Mouse (Mus musculus): ENCODE data around the gene Hook2. TPM values are rescaled to one million over a fixed set of nuclear protein-coding genes. Genes with fewer than 3 reads are reported as not detected.

The Hook2 gene
- polyA plus RNA-seq, 1 experiment from 2014 or later = 39.8 TPM

DNA sequence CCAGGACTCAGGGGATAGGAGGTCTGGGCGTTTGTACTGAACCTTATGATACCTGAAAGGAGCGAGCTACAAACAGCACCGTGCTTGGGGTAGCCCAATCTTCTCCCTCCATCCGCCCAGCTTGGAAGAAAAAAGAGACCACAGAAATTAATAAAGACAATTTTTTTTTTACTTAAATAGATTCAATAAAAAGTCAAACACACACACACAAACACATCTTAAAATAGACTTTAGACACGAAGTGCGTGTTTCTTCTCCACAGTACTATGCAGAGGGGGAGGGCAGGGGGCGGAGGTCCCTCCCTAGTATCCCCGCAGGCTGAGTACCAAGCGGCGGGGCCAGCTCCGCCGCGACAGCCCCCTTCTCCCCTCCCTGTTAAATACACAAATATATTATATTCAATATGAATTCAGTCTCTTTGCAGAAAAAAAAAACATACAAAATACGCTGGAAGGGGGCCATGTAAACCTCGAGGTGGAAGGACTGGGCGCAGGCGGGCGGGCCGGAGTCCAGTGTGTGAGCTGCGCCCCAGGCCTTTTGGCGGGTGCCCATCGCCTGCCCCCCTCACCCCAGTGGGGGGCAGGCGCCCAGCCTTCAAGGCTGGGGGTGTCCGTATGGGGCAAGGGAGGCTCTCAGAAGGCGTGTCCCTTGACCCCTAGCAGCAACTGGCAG is 13.5 kb upstream of the Hook2 start:
- Histone ChIP-seq H3K27ac (ENCODE audit: low read length) (no peak overlapping the region), H3K4me2 (ENCODE audit: low read length) (peak overlapping the region; percentile 91), H3K4me3 (replicated peaks; ENCODE audit: low read length) (peak overlapping the region; percentile 57), H3K36me3 (ENCODE audit: control insufficient read depth, insufficient read depth) (peaks cover 4% of the 10 kb centered on the region), H3K9me3 (ENCODE audit: control insufficient read depth, low read length) (no peaks in the 10 kb centered on the region), H3K4me1 (replicated peaks; ENCODE audit: control insufficient read depth, insufficient read depth, low read length) (peaks cover 62% of the 10 kb centered on the region), H3K9ac (replicated peaks; ENCODE audit: low read depth, low read length) (peak overlapping the region; percentile 67), H3K27me3 (replicated peaks; ENCODE audit: control insufficient read depth, insufficient read depth, low read length) (peaks cover 20% of the 10 kb centered on the region)
- no peak for ATAC-seq
- 4% methylated on average over 25 of the region's 25 CpGs for WGBS

DNA sequence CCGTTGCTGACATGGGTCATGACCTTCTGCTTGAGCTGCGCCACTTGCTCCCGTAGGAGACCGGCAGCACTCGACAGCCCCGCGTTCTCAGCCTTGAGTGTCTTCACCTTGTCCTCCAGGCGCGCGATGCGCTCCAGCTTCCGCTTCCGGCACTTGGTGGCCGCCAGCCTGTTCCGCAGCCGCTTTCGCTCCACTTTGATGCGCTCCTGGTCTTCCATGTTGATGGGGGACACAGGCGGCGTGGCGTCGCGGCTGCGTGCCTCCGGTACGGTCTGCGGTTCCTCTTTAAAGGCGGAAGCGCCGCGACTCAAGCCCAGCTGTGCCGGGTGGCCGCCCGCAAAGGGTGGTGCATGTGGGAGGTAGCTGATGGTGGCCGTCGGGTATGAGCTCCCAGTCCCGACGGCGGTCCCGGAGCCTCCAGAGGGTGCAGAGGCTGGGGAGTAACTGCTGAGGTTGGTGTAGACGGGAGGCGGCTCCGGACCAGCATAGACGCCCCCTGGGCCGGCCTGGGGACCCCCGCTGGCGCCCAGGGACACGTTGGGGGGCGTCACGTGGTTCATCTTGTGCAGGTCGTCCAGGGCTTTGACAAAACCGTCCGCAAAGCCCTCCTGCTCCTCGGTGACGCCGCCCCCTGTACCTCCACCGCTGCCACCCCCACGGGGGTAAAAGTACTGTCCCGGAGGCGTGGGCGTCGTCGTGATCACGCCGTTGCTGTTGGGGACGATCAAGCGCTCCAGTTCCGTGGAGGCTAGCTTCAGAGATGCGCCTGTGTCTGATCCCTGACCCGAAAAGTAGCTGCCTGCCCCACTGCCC is 12.8 kb upstream of the Hook2 start:
- H3K4me2 ChIP-seq (ENCODE audit: low read length) = peak overlapping the region; percentile 91
- H3K36me3 ChIP-seq (ENCODE audit: control insufficient read depth, insufficient read depth) = peaks cover 4% of the 10 kb centered on the region; the same call in 1 of the 2 replicates
- H3K27ac ChIP-seq (ENCODE audit: low read length) = no peak overlapping the region; the same call in 1 of the 2 replicates
- no peaks in the 10 kb centered on the region for H3K9me3 ChIP-seq (ENCODE audit: control insufficient read depth, low read length)
- WGBS = 1% methylated on average over 70 of the region's 70 CpGs
- no peak for ATAC-seq
- peak overlapping the region; percentile 57 for H3K4me3 ChIP-seq (replicated peaks; ENCODE audit: low read length)
- peaks cover 20% of the 10 kb centered on the region for H3K27me3 ChIP-seq (replicated peaks; ENCODE audit: control insufficient read depth, insufficient read depth, low read length)
- H3K4me1 ChIP-seq (replicated peaks; ENCODE audit: control insufficient read depth, insufficient read depth, low read length) = peaks cover 61% of the 10 kb centered on the region
- peak overlapping the region; percentile 67 for H3K9ac ChIP-seq (replicated peaks; ENCODE audit: low read depth, low read length)

DNA sequence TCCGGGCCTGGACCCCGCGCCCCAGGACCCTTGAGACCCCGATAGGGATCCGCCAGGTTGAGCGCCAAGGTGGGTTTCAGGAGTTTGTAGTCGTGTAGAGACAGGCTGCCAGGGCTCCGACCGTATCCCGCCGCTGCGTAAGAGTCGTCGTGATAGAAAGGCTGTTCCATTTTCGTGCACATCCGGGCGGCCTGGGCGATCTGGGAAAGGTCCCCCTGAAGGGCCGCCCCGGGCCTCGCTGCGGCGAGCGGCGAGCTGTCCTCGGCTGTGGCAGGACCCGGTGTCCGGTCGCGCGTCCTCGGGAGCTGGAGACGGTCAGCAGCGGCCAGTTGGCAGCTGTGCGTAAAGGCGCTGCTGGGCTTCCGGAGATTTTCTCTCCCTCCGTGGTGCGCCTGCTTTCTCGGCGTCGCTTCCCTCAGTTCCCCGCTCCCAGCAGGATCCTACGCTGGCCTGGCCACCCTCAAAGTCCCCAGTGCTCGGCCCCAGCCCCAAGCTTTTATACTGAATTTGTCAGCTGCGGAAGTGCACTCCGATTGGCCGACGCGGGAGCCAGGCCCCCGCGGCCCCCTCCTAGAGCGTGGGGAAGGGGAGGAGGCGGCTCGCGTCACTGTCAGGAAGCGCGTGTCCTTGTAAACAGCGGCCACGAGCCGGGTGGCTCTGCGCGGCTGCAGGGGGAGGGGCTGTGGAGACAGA is 12.0 kb upstream of the Hook2 start, which contains the start of gene Junb:
Gene Junb, minus strand, starts transcription at position 471 of the 693 bp plus-strand sequence.
- H3K4me3 ChIP-seq (replicated peaks; ENCODE audit: low read length) = peak within 1 kb of the TSS; percentile 57
- H3K9me3 ChIP-seq (ENCODE audit: control insufficient read depth, low read length) = no peaks in the 10 kb centered on the region
- peak within 1 kb of the TSS; percentile 67 for H3K9ac ChIP-seq (replicated peaks; ENCODE audit: low read depth, low read length)
- H3K27me3 ChIP-seq (replicated peaks; ENCODE audit: control insufficient read depth, insufficient read depth, low read length) = peaks cover 20% of the 10 kb centered on the region
- peaks cover 4% of the 10 kb centered on the region; the same call in 1 of the 2 replicates for H3K36me3 ChIP-seq (ENCODE audit: control insufficient read depth, insufficient read depth)
- peaks cover 61% of the 10 kb centered on the region for H3K4me1 ChIP-seq (replicated peaks; ENCODE audit: control insufficient read depth, insufficient read depth, low read length)
- ATAC-seq = peak; percentile 51
- peak within 1 kb of the TSS; percentile 12 for H3K27ac ChIP-seq (ENCODE audit: low read length)
- WGBS = under 1% methylated on average over 63 of the region's 63 CpGs
- peak within 1 kb of the TSS; percentile 91 for H3K4me2 ChIP-seq (ENCODE audit: low read length)

DNA sequence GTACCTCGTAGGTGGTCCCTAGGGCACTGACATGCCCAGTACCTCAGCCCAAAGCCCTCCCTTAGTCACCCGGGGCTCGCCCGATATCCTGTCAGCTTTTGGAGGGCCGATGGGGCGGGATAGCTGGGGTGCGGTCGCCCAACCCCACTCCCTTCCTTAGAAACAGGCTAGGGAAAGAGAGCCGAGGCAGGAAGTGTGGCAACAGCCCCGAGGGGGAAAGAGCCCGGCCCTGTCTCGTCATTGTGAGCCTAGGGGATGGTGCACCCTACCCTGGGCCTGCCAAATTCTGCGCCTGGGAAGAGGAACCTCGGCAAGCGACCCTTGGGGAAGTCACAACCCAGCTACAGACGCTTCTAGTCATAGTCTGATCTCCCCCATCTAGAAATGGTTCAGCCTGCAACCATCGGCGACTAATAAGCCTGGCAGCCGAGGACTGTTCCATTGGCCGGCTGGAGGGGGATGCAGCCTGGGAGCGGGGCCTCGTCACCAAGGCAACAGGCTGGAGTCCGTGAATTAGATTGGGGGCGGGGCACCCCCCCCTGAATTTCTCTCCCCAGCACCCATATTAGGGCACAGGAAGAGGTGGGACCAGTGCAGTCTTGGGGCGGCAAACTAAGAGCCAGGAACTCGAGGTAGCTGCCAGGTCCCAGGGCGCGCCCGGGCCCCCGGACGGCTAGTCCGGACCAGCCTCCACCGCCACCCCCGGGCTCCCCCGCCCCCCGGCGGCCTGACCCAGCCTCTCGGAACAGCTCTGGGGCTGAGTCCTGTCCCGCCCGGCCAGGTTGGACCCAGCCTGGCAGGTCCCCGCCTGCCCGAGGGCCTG is 10.6 kb upstream of the Hook2 start:
- no peaks in the 10 kb centered on the region for H3K9me3 ChIP-seq (ENCODE audit: control insufficient read depth, low read length)
- peaks cover 64% of the 10 kb centered on the region for H3K4me1 ChIP-seq (replicated peaks; ENCODE audit: control insufficient read depth, insufficient read depth, low read length)
- 3% methylated on average over 42 of the region's 42 CpGs for WGBS
- H3K27ac ChIP-seq (ENCODE audit: low read length) = peak overlapping the region; percentile 46
- H3K4me3 ChIP-seq (replicated peaks; ENCODE audit: low read length) = peak overlapping the region; percentile 40
- peaks cover 20% of the 10 kb centered on the region for H3K27me3 ChIP-seq (replicated peaks; ENCODE audit: control insufficient read depth, insufficient read depth, low read length)
- peak overlapping the region; percentile 57 for H3K4me2 ChIP-seq (ENCODE audit: low read length)
- peaks cover 4% of the 10 kb centered on the region; the same call in 1 of the 2 replicates for H3K36me3 ChIP-seq (ENCODE audit: control insufficient read depth, insufficient read depth)
- peak overlapping the region; percentile 51 for H3K9ac ChIP-seq (replicated peaks; ENCODE audit: low read depth, low read length)
- peak; percentile 45 for ATAC-seq

DNA sequence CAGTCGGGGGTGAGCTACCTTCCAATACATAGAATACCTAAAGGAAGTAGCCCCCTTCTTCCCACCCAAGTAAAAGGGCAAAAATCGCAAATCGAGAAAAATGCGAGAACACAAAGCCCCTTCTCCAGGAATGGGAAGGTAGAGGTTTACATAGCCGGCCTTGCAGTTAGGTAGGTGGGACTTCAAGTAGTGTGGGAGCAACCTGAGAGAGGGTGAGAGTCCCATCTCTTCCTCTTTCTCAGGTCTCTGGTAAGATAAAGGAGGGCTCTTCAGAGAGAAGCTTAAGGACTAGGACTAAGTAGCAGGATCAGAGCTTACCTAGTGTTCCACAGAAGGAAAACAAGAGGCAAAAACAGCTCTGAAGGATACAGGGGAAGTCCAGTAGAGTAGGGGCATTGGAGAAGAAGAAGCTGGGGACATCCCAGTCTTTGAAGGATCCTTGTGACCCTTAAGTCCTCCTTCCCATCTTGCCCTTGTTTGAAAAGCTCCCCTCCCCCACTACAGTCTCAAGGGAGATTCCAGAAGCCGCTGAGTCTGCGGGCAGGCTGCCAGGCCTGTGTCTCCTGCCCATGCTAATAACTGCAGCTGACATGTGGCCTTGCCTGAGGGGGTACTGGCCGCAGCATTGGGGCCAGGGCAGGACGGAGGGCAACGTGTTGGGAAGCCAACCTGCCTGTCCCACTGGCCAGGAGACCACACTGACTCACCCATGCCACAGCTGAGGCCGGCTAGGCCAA is 9.6 kb upstream of the Hook2 start:
- H3K27me3 ChIP-seq (replicated peaks; ENCODE audit: control insufficient read depth, insufficient read depth, low read length) = peaks cover 20% of the 10 kb centered on the region
- H3K9ac ChIP-seq (replicated peaks; ENCODE audit: low read depth, low read length) = no peak overlapping the region; the same call in 1 of the 2 replicates
- no peak overlapping the region; the same call in 1 of the 2 replicates for H3K4me2 ChIP-seq (ENCODE audit: low read length)
- WGBS = 34% methylated on average over 11 of the region's 11 CpGs
- H3K36me3 ChIP-seq (ENCODE audit: control insufficient read depth, insufficient read depth) = no peaks in the 10 kb centered on the region
- ATAC-seq = no peak
- no peak overlapping the region for H3K27ac ChIP-seq (ENCODE audit: low read length)
- H3K4me1 ChIP-seq (replicated peaks; ENCODE audit: control insufficient read depth, insufficient read depth, low read length) = peaks cover 65% of the 10 kb centered on the region
- no peak overlapping the region; the same call in 1 of the 2 replicates for H3K4me3 ChIP-seq (replicated peaks; ENCODE audit: low read length)
- H3K9me3 ChIP-seq (ENCODE audit: control insufficient read depth, low read length) = no peaks in the 10 kb centered on the region

DNA sequence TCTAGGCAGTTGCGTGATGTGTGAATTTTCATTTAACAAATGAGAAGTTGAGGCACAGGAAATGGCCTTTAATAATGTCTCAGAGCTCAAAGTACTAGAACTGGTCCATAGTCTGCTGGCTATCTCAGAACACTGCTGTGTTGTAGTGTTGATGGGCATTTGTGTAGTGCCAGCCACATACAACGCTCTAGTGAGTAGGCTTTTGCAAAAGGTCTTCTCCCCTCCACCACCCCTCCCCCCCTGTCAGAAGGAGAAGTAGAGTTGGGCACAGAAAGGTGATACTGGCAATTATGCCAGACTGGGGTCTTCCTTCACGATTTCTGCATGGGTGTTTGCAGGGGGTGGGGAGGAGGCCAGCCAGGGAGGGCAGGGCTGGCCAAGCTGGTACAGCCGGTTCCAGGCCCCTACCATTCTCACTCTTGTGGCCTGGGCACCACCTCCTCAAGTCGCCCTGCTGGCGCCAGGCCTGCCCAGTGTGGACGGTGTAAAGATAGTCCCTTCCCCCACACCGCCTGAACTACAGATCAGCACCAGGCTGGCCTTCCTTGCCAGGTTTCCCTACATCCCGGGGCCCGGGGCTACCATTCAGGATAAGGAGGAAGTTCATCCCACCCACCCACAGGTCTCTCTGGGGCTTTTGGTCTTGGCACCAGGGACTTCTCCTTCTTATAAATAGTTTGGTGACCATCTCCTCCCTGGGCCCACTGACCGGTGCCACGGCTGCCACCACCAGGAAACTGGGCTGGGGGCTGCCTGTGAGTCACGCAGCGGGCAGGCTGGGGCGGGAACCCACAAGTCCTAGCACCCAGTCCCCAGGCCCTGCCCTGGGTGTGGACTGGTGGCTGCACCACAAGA is 8.5 kb upstream of the Hook2 start:
- Histone ChIP-seq H3K27ac (ENCODE audit: low read length) (no peak overlapping the region), H3K4me2 (ENCODE audit: low read length) (no peak overlapping the region), H3K9ac (replicated peaks; ENCODE audit: low read depth, low read length) (no peak overlapping the region), H3K27me3 (replicated peaks; ENCODE audit: control insufficient read depth, insufficient read depth, low read length) (peaks cover 23% of the 10 kb centered on the region), H3K4me1 (replicated peaks; ENCODE audit: control insufficient read depth, insufficient read depth, low read length) (peaks cover 63% of the 10 kb centered on the region), H3K36me3 (ENCODE audit: control insufficient read depth, insufficient read depth) (no peaks in the 10 kb centered on the region), H3K4me3 (replicated peaks; ENCODE audit: low read length) (no peak overlapping the region), H3K9me3 (ENCODE audit: control insufficient read depth, low read length) (no peaks in the 10 kb centered on the region)
- 78% methylated on average over 15 of the region's 15 CpGs for WGBS
- ATAC-seq = no peak

DNA sequence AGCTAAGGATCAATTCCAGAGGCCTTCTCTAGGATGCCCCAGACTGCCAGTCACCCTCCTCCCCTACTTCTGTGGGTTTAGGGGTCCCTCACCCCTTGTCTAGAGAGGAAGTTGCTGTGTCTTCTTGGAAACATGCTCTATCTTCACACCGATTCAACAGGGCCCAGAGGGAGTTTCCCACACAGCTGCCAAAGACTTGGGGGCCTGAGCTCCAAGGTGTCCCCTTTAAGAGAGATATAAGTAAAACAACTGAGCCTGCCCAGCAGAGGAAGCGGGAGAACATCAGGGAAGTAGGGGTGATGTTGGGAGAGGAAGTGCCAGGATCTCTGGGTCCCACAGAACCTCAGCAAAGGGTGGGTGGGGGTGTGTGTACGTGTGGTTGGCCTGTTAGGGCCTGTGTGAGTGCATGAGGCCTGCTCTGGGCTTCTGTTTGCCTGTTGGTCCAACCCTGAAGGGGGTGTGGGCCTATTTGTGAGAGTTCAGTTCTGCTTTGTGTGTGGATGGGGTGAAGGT is 7.8 kb upstream of the Hook2 start:
- Histone ChIP-seq H3K4me1 (replicated peaks; ENCODE audit: control insufficient read depth, insufficient read depth, low read length) (peaks cover 56% of the 10 kb centered on the region), H3K4me2 (ENCODE audit: low read length) (no peak overlapping the region), H3K9ac (replicated peaks; ENCODE audit: low read depth, low read length) (no peak overlapping the region), H3K4me3 (replicated peaks; ENCODE audit: low read length) (no peak overlapping the region), H3K9me3 (ENCODE audit: control insufficient read depth, low read length) (no peaks in the 10 kb centered on the region), H3K27ac (ENCODE audit: low read length) (no peak overlapping the region), H3K27me3 (replicated peaks; ENCODE audit: control insufficient read depth, insufficient read depth, low read length) (peaks cover 18% of the 10 kb centered on the region; the same call in 1 of the 2 replicates), H3K36me3 (ENCODE audit: control insufficient read depth, insufficient read depth) (no peaks in the 10 kb centered on the region)
- ATAC-seq = no peak
- WGBS = 73% methylated on average over 3 of the region's 3 CpGs

All from forebrain, embryonic 16.5 days (tissue).